Mouse (Mus musculus) spleen, adult 2 months (tissue): ENCODE measurements at regions not wholly inside any gene's neighbourhood (a gene's known extent, or its start where the extent isn't known, plus 50 kb on each side); places are given as distances from the start of the nearest gene placed in this dataset.
A peak's percentile ranks its signal among the peaks of the same experiment; 100 is the strongest.

Experiments used
- DNase-seq, 2 experiments: peaks; one replicate each; pipeline versions ENCODE4 v3.0.0 to v3.0.0-alpha.2; 2012 to 2021; ENCODE audit warnings: low spot score in 2 of 2, low read depth in 1 of 2
- H3K27ac ChIP-seq: fragments of 200-500 bp; 2 replicates; pipeline ENCODE4 v1.5.1; 2012; ENCODE audit warnings: low read length, inconsistent platforms; ENCODE audit not compliant: insufficient read depth
- H3K27me3 ChIP-seq: fragments of 200-500 bp; 2 replicates; pipeline ENCODE4 v1.6.1; 2012; ENCODE audit warnings: mild to moderate bottlenecking, moderate library complexity, low read length, inconsistent platforms; ENCODE audit not compliant: control insufficient read depth, insufficient read depth
- H3K36me3 ChIP-seq: fragments of 200-500 bp; 2 replicates; pipeline ENCODE4 v1.6.1; 2012; ENCODE audit warnings: mild to moderate bottlenecking, low read length, inconsistent platforms; ENCODE audit not compliant: control insufficient read depth, insufficient read depth
- H3K4me1 ChIP-seq: fragments of 200-500 bp; 2 replicates; pipeline ENCODE4 v1.6.1; 2011; ENCODE audit warnings: inconsistent platforms; ENCODE audit not compliant: control insufficient read depth, insufficient read depth, insufficient read length
- H3K4me3 ChIP-seq: fragments of 200-500 bp; 2 replicates; pipeline ENCODE4 v1.5.1; 2011; ENCODE audit warnings: mild to moderate bottlenecking, inconsistent platforms; ENCODE audit not compliant: insufficient read depth, insufficient read length; ENCODE audit errors: extremely low read depth
- CTCF ChIP-seq: fragments of 200-500 bp; IDR thresholded peaks from 2 replicates; pipeline ENCODE4 v1.5.1; 2011; ENCODE audit warnings: mild to moderate bottlenecking, inconsistent platforms; ENCODE audit not compliant: insufficient read depth, insufficient read length, insufficient replicate concordance; ENCODE audit errors: extremely low read depth
- POLR2A ChIP-seq: fragments of 200-500 bp; IDR thresholded peaks from 2 replicates; pipeline ENCODE4 v1.6.1; 2011; ENCODE audit warnings: low read depth, low read length, inconsistent platforms
- WGBS: fragments of 180-500 bp; shearing (Covaris S2); methylation state at CpG from one replicate; pipeline ENCODE4 v1.1.7; 2018; 5-methylcytosine and 5-hydroxymethylcytosine counted together

DNA sequence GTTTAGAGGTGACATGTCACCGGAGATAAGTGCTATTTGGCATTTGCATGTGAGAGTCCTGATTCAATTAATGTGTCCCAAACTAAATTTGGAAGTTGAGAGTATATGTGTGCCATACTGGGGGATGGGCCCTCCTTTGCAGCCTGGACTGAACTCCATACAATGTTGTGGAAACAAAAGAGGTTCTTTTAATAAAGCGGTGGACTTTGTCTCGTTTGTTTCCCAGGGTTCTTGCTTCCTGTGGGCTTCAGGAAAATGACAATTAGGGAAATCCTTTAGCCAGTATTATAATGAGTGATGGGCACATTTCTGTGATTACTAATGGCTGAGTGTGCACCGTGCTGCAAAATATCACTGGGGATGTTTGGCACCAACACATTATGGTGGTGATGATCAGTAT lies 167.9 kb downstream of the Cd83 start:
- WGBS: 70% methylated on average over 4 of the region's 4 CpGs
- Histone ChIP-seq H3K36me3 (no peaks in the 10 kb centered on the region), H3K27me3 (no peaks in the 10 kb centered on the region), H3K27ac (no peak overlapping the region), H3K4me3 (no peak overlapping the region), H3K4me1 (peaks cover 3% of the 10 kb centered on the region; the same call in 1 of the 2 replicates)
- no peak for DNase-seq
- TF ChIP-seq CTCF (no peak), POLR2A (no peak)

DNA sequence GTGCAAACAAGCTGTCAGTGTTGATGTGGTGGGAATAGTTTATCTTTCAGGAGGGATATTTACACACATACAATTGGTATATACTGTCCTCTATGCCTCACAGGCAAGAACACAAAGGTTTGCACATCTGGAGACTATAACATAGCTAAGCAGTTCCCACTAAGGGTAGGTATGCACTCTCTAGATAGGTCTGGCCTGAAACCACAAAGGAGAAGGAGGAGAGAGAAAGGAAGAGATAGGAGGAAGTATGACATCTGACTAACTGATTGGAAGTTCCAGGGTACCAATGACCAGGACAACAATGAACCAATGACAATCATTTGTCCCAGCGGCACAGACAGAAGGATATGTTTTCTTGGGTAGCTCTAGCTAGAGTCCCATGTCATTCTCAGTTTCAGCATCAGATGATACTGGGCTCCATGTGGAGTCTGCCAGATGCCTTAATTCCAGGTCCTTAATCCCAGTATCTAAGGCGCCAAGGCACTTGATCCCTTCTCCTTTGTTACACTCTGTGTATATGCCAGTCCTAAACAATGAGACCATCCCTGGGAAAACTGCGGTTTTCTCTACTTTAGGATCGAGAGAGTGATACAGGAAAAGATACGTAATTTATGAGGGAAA lies 168.5 kb downstream of the Cd83 start:
- WGBS: 90% methylated on average over 5 of the region's 5 CpGs
- no peak for TF ChIP-seq CTCF
- no peak for TF ChIP-seq POLR2A
- no peaks in the 10 kb centered on the region for H3K27me3 ChIP-seq
- DNase-seq: no peak
- peaks cover 5% of the 10 kb centered on the region; the same call in 1 of the 2 replicates for H3K4me1 ChIP-seq
- no peaks in the 10 kb centered on the region for H3K36me3 ChIP-seq
- H3K27ac ChIP-seq: no peak overlapping the region
- H3K4me3 ChIP-seq: no peak overlapping the region

DNA sequence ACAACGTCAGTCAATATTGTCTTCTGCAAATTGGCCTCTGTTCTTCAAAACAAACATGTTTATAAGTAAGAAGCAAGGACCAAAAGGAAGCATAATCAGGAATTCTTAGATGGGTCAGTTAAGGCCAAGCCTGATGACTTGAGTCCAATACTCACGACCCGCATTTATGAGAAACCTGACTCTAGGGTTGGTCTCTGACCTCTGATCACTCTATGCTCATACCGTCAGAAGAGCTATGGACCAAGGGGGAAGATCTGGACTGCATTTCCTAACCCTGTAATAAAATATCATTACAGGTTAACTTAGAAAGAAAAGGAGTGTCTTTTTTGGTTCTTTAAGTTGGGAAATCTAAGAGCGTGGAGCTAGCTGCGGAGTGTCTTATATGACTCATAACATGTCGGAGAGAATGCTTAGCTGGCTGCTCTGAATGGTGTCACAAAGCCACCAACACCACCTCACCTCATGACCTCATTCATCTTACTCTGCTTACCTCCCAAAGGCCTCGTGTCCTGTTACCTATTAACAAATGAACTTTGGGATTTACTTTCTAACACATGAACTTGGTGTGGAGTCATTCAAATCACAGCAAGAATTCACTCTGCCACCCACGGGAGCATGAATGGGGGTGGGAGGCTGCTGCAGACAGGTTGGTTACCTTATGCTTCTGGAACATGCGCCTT lies 170.3 kb downstream of the Cd83 start:
- no peak overlapping the region for H3K27ac ChIP-seq

GRCm38 (mm10) chr13:43957046-43957445 lies 172.5 kb downstream of the Cd83 start:
- Histone ChIP-seq H3K4me1 (peaks cover 25% of the 10 kb centered on the region; the same call in 1 of the 2 replicates), H3K36me3 (no peaks in the 10 kb centered on the region), H3K27ac (no peak overlapping the region), H3K27me3 (no peaks in the 10 kb centered on the region), H3K4me3 (no peak overlapping the region)
- TF ChIP-seq POLR2A (no peak), CTCF (no peak)
- 87% methylated on average over 2 of the region's 2 CpGs for WGBS
- DNase-seq: no peak

More for the DNA sequence above, 170.3 kb downstream of the Cd83 start:
- TF ChIP-seq POLR2A (no peak), CTCF (no peak)
- no peaks in the 10 kb centered on the region for H3K36me3 ChIP-seq
- no peaks in the 10 kb centered on the region for H3K27me3 ChIP-seq
- no peak overlapping the region for H3K4me3 ChIP-seq
- WGBS: 89% methylated on average over 10 of the region's 10 CpGs
- peaks cover 8% of the 10 kb centered on the region; the same call in 1 of the 2 replicates for H3K4me1 ChIP-seq
- no peak for DNase-seq

GRCm38 (mm10) chr13:43959121-43959572 lies 174.6 kb downstream of the Cd83 start:
- Histone ChIP-seq H3K27me3 (no peaks in the 10 kb centered on the region), H3K36me3 (no peaks in the 10 kb centered on the region), H3K4me1 (peaks cover 25% of the 10 kb centered on the region; the same call in 1 of the 2 replicates), H3K4me3 (peak overlapping the region; percentile 33; the same call in 1 of the 2 replicates), H3K27ac (peak overlapping the region; percentile 91)
- DNase-seq: peak; percentile 36 to 64
- WGBS: 8% methylated on average over 9 of the region's 9 CpGs
- TF ChIP-seq CTCF: no peak
- no peak for TF ChIP-seq POLR2A

- TF ChIP-seq CTCF: no peak
- WGBS: 46% methylated on average over 6 of the region's 6 CpGs
- no peaks in the 10 kb centered on the region for H3K27me3 ChIP-seq
- H3K4me3 ChIP-seq: no peak overlapping the region
- peak; percentile 26 to 41 for DNase-seq
- peaks cover 25% of the 10 kb centered on the region; the same call in 1 of the 2 replicates for H3K4me1 ChIP-seq
- H3K27ac ChIP-seq: peak overlapping the region; percentile 74
- peaks cover 3% of the 10 kb centered on the region; the same call in 1 of the 2 replicates for H3K36me3 ChIP-seq
Observed at GRCm38 (mm10) chr13:43961047-43961690, 176.6 kb downstream of the Cd83 start.
